Mouse (Mus musculus) liver, embryonic 14.5 days (tissue): ENCODE measurements around the gene Oip5.

Experiments used
- CTCF ChIP-seq: IDR thresholded peaks from 2 replicates; pipeline ENCODE4 v1.5.1; 2016; ENCODE audit warnings: antibody characterized with exemption, low read depth, control low read depth
- EP300 ChIP-seq: IDR thresholded peaks from 2 replicates; pipeline ENCODE4 v1.6.1; 2016; ENCODE audit warnings: antibody characterized with exemption, low read depth

GRCm38 (mm10) chr2:119565284-119565683 lies 53.0 kb downstream of the Oip5 start:
- TF ChIP-seq CTCF (no peak), EP300 (no peak)
